Mouse (Mus musculus) thymus, adult 2 months (tissue): Measurements from ENCODE around the gene Kif17. TPM values are rescaled to one million over a fixed set of nuclear protein-coding genes. Genes with fewer than 3 reads are reported as not detected.
A peak's percentile ranks its signal among the peaks of the same experiment; 100 is the strongest.

ENCODE experiments used
- DNase-seq: peaks from one replicate; pipeline ENCODE4 v3.0.0; 2021
- H3K27ac ChIP-seq: fragments of 200-500 bp; 2 replicates; pipeline ENCODE4 v1.5.1; 2012; ENCODE audit warnings: low read length, control low read depth; ENCODE audit not compliant: control insufficient read depth, insufficient read depth
- H3K27me3 ChIP-seq: fragments of 200-500 bp; 2 replicates; pipeline ENCODE4 v1.6.1; 2012; ENCODE audit warnings: mild to moderate bottlenecking, low read length, moderate library complexity, mixed read lengths; ENCODE audit not compliant: control insufficient read depth, insufficient read depth
- H3K36me3 ChIP-seq: fragments of 200-500 bp; 2 replicates; pipeline ENCODE4 v1.6.1; 2012; ENCODE audit warnings: mild to moderate bottlenecking, low read length, moderate library complexity; ENCODE audit not compliant: control insufficient read depth, insufficient read depth
- H3K4me1 ChIP-seq: fragments of 200-500 bp; replicated peaks from 2 replicates; pipeline ENCODE4 v1.6.1; 2012; ENCODE audit warnings: low read length; ENCODE audit not compliant: control insufficient read depth, insufficient read depth
- H3K4me3 ChIP-seq: fragments of 200-500 bp; 2 replicates; pipeline ENCODE4 v1.5.1; 2012; ENCODE audit warnings: mild to moderate bottlenecking, low read length, control low read depth, moderate library complexity; ENCODE audit not compliant: control insufficient read depth, insufficient read depth
- CTCF ChIP-seq: fragments of 200-500 bp; IDR thresholded peaks from 2 replicates; pipeline ENCODE4 v1.5.1; 2012; ENCODE audit warnings: mild to moderate bottlenecking, control low read depth, low read length, moderate library complexity, borderline replicate concordance; ENCODE audit not compliant: control insufficient read depth, poor library complexity, insufficient read depth; ENCODE audit errors: extremely low read depth
- POLR2A ChIP-seq: fragments of 200-500 bp; IDR thresholded peaks from 2 replicates; pipeline ENCODE4 v1.6.1; 2012; ENCODE audit warnings: mild to moderate bottlenecking, low read length, control low read depth, moderate library complexity; ENCODE audit not compliant: control insufficient read depth, poor library complexity, insufficient read depth; ENCODE audit errors: extremely low read depth
- WGBS: fragments of 180-500 bp; shearing (Covaris S2); methylation state at CpG from one replicate; pipeline ENCODE4 v1.1.7; 2018; 5-methylcytosine and 5-hydroxymethylcytosine counted together
- polyA plus RNA-seq: library from polyadenylated mRNA; depleted of rRNA; stranded (reverse); fragments of >200 nt; gene quantifications from 2 replicates; pipeline ENCODE4 v1.2.3, GENCODE M21; 2012

The Kif17 gene
- polyA plus RNA-seq, 1 experiment: 1.6 TPM

- Histone ChIP-seq H3K36me3 (no peaks in the 10 kb centered on the region), H3K4me1 (no peaks in the 10 kb centered on the region), H3K27ac (no peak overlapping the region), H3K27me3 (no peaks in the 10 kb centered on the region), H3K4me3 (no peak overlapping the region)
- 91% methylated on average over 7 of the region's 7 CpGs for WGBS
- TF ChIP-seq CTCF (no peak), POLR2A (no peak)
- DNase-seq: no peak
Measured at GRCm38 (mm10) chr4:138278346-138278745, 28.1 kb downstream of the Kif17 start.

GRCm38 (mm10) chr4:138282834-138283233 is 32.6 kb downstream of the Kif17 start:
- TF ChIP-seq CTCF: no peak
- no peak for TF ChIP-seq POLR2A
- H3K27ac ChIP-seq: no peak overlapping the region

GRCm38 (mm10) chr4:138286411-138286810 is 36.2 kb downstream of the Kif17 start:
- H3K4me1 ChIP-seq: peaks cover 9% of the 10 kb centered on the region
- H3K27ac ChIP-seq: no peak overlapping the region
- peak; percentile 20 for DNase-seq
- no peaks in the 10 kb centered on the region for H3K36me3 ChIP-seq
- H3K4me3 ChIP-seq: no peak overlapping the region
- H3K27me3 ChIP-seq: no peaks in the 10 kb centered on the region
- 42% methylated on average over 12 of the region's 12 CpGs for WGBS
- TF ChIP-seq CTCF (no peak), POLR2A (no peak)

More at GRCm38 (mm10) chr4:138282834-138283233, 32.6 kb downstream of the Kif17 start:
- 23% methylated on average over 4 of the region's 4 CpGs for WGBS
- no peaks in the 10 kb centered on the region for H3K27me3 ChIP-seq
- H3K4me1 ChIP-seq: peaks cover 9% of the 10 kb centered on the region
- H3K36me3 ChIP-seq: no peaks in the 10 kb centered on the region
- peak; percentile 73 for DNase-seq
- no peak overlapping the region for H3K4me3 ChIP-seq

GRCm38 (mm10) chr4:138288691-138289090 is 38.5 kb downstream of the Kif17 start:
- no peak overlapping the region for H3K4me3 ChIP-seq
- no peaks in the 10 kb centered on the region for H3K27me3 ChIP-seq
- TF ChIP-seq CTCF: no peak
- no peak for TF ChIP-seq POLR2A

GRCm38 (mm10) chr4:138292028-138292427 is 41.8 kb downstream of the Kif17 start:
- TF ChIP-seq CTCF (no peak), POLR2A (no peak)
- Histone ChIP-seq H3K27me3 (no peaks in the 10 kb centered on the region), H3K4me1 (no peaks in the 10 kb centered on the region), H3K4me3 (no peak overlapping the region), H3K36me3 (no peaks in the 10 kb centered on the region), H3K27ac (no peak overlapping the region)
- no peak for DNase-seq
- WGBS: 94% methylated on average over 13 of the region's 13 CpGs

More at GRCm38 (mm10) chr4:138288691-138289090, 38.5 kb downstream of the Kif17 start:
- DNase-seq: no peak
- H3K4me1 ChIP-seq: peaks cover 9% of the 10 kb centered on the region
- H3K36me3 ChIP-seq: no peaks in the 10 kb centered on the region
- H3K27ac ChIP-seq: no peak overlapping the region
- WGBS: 90% methylated on average over 7 of the region's 7 CpGs

- WGBS: 94% methylated on average over 18 of the region's 18 CpGs
- Histone ChIP-seq H3K27ac (no peak overlapping the region), H3K27me3 (no peaks in the 10 kb centered on the region), H3K36me3 (no peaks in the 10 kb centered on the region), H3K4me1 (no peaks in the 10 kb centered on the region), H3K4me3 (no peak overlapping the region)
- TF ChIP-seq POLR2A (no peak), CTCF (no peak)
- no peak for DNase-seq
Measured at GRCm38 (mm10) chr4:138293261-138293948, 43.2 kb downstream of the Kif17 start.

- 88% methylated on average over 9 of the region's 14 CpGs for WGBS
- no peaks in the 10 kb centered on the region for H3K36me3 ChIP-seq
- no peak for DNase-seq
- no peak overlapping the region for H3K27ac ChIP-seq
- TF ChIP-seq CTCF (no peak), POLR2A (no peak)
- H3K27me3 ChIP-seq: no peaks in the 10 kb centered on the region
- no peaks in the 10 kb centered on the region for H3K4me1 ChIP-seq
- no peak overlapping the region for H3K4me3 ChIP-seq
Measured at GRCm38 (mm10) chr4:138293949-138294550, 43.8 kb downstream of the Kif17 start.
